Mouse (Mus musculus) lung, adult 2 months (tissue): Measurements from ENCODE around the gene Phgr1.

Experiments used
- CTCF ChIP-seq: fragments of 200-500 bp; IDR thresholded peaks from 2 replicates; pipeline ENCODE4 v1.5.1; 2011; ENCODE audit warnings: mild to moderate bottlenecking, low read length, control low read depth; ENCODE audit not compliant: insufficient read depth
- POLR2A ChIP-seq: fragments of 200-500 bp; IDR thresholded peaks from 2 replicates; pipeline ENCODE4 v1.6.1; 2011; ENCODE audit warnings: low read depth, mild to moderate bottlenecking, control low read depth, low read length, borderline replicate concordance; ENCODE audit errors: extremely low read depth

DNA sequence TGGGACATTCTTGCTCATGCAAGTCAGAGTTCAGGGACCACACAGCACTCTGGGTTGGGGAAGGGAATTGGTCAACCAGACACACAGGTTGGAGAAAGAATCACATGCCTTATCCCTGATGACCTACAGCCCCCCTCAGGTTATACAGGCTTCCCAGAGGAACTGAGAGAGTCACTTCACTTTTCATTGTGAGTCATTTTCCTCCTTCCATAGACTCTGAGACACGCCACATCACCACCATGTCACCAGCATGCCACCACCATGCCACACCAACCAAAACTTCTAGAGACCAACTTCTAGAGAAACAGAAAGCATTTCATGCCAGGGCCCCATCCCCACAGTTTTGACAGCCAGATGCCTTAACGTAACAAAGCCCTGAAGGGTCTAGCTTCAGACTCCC lies 45.7 kb upstream of the Phgr1 start:
- TF ChIP-seq CTCF (no peak), POLR2A (no peak)
